Mouse (Mus musculus) yolk sac, embryonic 10.5 days (tissue): Measurements from ENCODE around the gene Scamp1.
A peak's percentile ranks its signal among the peaks of the same experiment; 100 is the strongest.

Source experiments
- DNase-seq: peaks from one replicate; pipeline ENCODE4 v3.0.0-alpha.2; 2017; ENCODE audit warnings: low spot score

The Scamp1 gene

DNA sequence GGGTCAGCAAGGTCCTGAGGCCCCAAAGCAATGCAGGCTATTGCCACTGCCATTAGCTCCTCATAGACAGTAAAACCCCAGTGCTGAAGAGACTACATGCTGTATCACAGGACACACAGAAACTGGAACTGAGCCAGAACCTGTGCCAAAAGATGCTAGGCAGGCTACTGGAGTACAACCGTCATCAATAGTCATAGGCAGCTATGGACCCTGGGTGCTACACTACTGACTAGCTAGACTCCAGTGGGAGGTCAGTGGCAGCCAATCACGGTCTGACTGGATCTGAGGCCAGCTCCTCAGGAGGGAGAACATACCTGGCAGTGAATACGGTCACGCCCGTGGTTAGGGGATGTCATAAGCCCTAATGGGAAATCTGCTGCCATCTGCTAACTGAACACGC is 14.4 kb downstream of the Scamp1 start:
- DNase-seq = no peak

- no peak for DNase-seq
These were observed 17.5 kb downstream of the Scamp1 start for GRCm38 (mm10) chr13:94268201-94268600.

- no peak for DNase-seq
These were observed 18.5 kb downstream of the Scamp1 start for GRCm38 (mm10) chr13:94267190-94267589.

GRCm38 (mm10) chr13:94266530-94266929 is 19.1 kb downstream of the Scamp1 start:
- DNase-seq = no peak

- no peak for DNase-seq
These were observed 20.4 kb downstream of the Scamp1 start for GRCm38 (mm10) chr13:94265291-94265690.

DNA sequence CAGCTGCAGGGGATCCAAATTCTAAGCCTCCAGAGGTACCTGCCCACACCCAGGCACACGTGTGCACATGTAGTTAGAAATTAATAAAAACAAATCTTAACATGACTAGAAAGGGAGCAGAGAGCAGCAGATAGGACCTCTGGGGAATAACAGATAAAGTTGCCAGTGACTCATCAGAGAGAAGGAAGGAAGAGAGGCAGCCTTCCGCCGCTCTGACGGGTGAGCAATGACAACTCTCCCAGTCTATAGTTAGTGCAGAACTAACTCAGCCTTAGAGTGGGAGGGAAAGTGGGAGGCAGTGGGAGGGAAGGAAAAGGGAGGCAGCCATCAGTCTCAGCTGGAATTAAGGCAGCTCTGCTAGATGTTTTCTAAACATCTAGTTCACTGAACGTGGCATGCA is 21.7 kb downstream of the Scamp1 start:
- no peak for DNase-seq

DNA sequence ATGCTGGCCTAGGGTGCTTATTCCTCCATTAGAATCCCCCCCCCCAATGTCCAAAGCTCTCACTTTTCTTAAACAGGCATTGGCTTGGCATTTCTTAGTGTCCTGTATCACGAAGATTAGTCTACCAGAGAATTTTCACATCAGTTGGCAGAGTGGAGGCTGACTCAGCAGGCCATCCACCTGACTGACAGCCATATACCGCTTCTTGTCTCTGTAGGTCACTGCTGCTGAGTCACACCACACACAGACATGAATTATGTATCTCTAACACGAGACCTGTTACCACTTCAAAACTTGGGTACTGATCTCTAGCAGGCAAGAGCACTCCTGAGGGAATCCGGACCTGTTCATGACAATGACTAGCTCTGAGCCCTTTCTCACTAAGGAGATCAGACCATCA is 23.1 kb downstream of the Scamp1 start:
- no peak for DNase-seq

GRCm38 (mm10) chr13:94261624-94262023 is 24.0 kb downstream of the Scamp1 start:
- DNase-seq = no peak

DNA sequence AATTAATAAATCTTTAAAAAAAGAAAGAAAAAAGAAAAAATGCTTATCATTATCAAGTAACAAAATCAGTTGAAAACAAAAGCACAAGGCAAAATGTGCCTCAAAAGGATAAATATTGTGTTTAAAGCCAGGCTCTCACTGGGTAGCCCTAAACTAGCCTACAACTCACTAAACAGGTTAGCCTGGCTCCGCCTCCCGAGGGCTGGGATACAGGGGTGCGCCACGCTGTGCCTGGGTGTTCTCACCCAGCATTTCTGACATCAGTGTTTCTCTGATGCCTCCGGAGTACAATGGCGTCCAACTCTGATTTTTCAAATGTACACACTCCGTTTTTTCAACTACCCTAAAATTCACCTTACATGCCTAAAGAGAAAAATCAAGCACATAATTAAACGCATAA is 24.7 kb downstream of the Scamp1 start:
- DNase-seq = no peak

GRCm38 (mm10) chr13:94259210-94259609 is 26.4 kb downstream of the Scamp1 start:
- no peak for DNase-seq

DNA sequence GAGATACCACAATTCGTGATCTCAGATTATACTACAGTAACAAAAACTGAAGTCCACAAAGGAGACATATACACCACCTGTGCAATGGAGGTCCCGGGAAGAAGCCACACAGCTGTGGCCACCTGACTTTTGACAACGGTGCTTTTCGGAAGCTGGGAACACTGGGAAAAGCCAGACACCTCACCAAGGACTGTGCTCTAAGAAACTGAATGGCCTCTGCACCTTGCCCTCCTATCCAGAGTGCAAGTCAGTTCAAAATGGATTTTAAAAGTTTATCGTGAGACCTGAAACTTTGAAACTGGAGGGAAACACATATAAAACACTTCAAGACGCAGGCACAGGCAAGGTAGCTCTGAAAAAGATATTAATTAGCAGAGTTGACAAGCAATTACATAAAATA is 27.1 kb downstream of the Scamp1 start:
- DNase-seq = no peak

DNA sequence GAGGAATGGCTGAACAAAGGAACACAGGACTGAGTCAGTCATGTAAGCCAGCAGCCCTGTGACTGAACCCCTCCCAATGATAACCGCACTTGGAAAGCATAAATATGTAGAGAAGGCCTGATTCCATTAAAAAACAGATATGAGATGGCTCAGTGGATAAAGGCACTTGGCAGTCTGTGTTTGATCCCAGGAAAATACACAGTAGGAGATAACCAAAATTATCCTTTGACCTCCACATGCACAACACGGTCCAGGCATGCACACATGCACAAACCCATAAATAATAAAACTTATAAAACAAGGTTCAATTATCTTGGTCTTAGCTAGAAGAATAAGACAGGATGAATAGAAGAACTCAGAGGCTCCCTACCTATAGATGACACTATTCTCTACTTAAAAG is 27.9 kb downstream of the Scamp1 start:
- DNase-seq = no peak

DNA sequence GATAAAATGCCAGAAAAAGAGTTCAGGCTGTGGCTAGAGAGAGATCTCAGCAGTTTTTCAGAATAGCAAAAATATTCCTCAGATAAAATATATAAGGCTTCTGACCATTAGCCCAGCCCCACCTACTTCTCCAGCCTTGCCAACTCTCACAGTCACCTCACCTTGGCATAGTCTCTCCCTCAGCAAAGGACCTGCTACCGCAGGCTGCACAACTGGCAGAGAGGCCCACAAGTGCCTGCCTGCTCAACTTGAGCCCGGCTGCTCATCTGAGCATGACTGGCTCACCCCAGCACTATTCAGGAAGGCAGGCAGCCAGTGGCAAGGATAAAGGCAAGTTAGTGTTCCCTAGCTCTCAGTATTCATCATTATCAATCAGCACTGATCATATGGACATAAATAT is 30.5 kb downstream of the Scamp1 start:
- no peak for DNase-seq

DNA sequence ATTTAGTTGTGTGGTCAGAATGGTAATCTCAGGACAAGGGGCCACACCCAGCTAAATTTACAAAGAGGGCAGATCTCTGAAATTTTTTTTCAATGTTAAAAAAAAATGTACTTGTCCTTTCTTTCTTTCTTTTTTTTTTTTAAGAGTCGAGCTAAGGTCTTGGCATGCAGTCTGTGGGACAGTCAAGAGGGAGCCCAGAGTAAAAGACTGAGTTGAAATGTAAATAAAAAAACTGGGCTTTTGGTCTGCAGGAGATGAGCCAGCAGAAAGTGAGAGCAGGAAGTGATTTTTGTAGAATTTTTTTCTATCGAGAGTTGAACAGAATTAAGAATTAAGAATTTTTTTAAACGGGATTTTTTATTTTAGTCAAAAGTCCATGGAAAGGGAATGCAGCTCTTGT is 31.4 kb downstream of the Scamp1 start:
- DNase-seq = no peak

- DNase-seq = peak; percentile 23
These were observed 32.6 kb downstream of the Scamp1 start for GRCm38 (mm10) chr13:94253052-94253451.

GRCm38 (mm10) chr13:94250761-94251160 is 34.9 kb downstream of the Scamp1 start:
- no peak for DNase-seq

GRCm38 (mm10) chr13:94250188-94250587 is 35.5 kb downstream of the Scamp1 start:
- DNase-seq = no peak

DNA sequence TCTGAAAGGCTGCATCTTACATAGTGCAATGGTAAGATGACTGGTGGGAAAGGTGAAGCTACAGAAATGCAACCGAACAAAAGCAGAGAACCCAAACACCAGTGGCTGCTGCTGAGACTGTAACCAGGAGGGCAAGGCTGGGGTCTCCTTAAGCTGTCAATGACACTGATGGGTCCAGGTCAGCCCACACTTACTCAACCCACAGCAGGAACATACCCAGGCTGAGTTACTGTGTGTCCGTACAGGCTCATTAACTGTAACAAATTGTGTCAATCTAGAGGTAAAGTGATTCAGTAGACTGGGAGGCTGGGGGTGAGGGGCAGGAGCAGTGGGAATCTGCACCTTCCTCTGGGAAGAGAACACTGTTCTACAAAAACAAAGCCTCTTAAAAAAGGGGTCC is 42.8 kb downstream of the Scamp1 start:
- DNase-seq = no peak

DNA sequence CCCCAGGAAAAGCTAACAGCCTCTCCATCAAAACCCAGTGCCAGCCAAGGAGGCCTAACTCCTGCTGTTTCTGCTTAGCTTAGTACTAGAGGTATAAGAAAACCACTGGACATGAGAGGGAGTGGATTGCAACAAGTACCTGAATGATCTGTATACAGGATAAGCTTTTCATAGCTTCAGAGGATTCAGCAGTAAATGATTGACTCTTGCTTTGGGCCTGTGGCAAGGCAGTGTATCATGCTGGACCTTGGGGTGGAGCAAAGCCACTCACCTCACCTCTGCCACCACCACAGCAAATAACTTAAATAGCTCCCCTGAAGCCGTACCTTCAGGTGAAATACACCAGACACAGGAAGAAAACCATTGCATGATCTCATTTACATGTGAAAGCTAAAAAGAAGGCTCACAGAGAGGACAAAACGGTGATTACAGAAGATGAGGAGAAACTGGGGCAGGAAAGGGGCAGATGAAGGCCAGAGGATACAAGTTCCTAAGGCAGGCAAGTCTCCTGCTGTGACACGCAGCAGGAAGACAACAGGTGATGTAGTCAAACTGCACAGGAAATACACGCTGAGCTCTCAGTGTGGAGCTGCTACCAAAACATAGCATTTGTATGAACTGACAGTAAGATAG is 43.6 kb downstream of the Scamp1 start:
- DNase-seq = peak; percentile 32

DNA sequence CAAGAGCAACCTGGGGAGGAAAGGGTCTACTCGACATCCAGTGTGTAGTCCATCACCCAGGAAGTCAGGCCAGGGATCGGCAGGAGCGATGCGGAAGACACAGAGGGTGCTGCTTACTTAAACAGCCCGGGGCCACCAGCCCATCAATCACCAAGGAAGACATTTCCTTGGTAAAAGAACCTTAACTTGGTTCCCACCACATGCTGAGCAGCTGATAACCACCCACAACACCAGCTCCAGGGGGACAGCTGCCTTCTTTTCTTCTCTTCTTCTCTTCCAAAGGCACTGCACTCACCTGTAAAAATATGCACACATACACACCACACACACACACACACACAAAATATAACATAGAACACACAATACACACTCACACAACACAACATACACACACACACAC is 44.8 kb downstream of the Scamp1 start:
- no peak for DNase-seq

DNA sequence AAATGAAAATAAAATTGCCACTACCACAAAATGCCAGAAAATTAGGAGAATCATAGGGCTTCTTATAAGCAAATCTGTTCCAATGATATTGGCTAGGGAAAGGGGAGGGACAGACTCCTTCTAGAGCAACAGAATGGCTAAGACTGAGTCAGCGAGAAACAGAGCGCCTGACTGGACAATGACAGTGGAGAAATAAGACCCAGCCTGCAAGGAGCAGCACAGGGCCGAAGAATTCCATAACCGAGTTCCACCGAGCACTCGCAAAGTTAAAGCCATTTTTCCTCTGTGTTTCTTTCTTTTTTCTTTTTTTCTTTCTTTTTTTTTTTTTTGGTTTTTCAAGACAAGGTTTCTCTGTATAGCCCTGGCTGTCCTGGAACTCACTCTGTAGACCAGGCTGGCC is 45.5 kb downstream of the Scamp1 start:
- DNase-seq = no peak

GRCm38 (mm10) chr13:94239488-94239887 is 46.2 kb downstream of the Scamp1 start:
- no peak for DNase-seq

GRCm38 (mm10) chr13:94231871-94232270 is 53.8 kb downstream of the Scamp1 start:
- DNase-seq = no peak
